Mouse (Mus musculus): ENCODE measurements at regions not wholly inside any gene's neighbourhood (a gene's known extent, or its start where the extent isn't known, plus 50 kb on each side); places are given as distances from the start of the nearest gene placed in this dataset.

DNA sequence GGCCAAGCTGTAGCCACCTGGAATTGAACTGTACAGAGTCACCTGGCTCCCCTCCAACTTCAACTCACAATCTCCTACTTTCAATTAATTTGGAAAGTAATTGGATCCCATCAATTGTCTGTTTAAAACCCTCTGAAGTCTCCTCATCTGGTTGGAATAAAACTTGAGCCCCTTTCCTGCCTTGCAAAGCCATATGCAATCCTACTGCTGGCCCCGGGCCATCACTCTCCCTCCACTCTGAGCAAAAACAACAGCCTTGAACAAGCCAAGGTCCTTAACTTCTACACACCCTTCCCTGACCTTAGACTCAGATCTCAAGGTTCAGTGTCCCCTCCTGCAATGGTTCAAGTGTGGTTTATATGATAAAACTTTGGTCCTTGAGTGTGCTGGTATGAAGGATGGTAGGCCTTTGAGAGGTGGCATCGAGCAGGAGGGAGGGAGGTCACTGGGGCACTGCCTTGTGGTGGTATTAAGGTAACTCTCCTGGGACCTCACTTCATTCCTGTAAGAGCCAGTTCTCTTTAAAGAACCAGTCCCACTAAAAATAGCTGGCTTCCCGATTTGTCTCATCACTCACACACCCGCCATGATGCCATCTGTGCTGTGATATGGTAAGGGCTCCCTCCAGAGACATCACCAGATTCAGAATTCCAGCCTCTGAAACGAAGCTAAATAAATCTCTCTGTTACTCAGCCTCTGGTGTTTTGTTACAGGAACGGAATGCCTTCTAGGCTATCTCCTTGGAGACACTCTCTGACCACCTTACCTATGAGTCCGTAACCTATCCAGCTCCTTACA, 112.0 kb upstream of the Zmiz1 start:
- H3K4me1 ChIP-seq (ENCODE audit: control insufficient read depth, insufficient read depth) = peaks cover 21% of the 10 kb centered on the region
- H3K4me3 ChIP-seq (ENCODE audit: low read depth, low read length) = no peak overlapping the region
- H3K27me3 ChIP-seq (ENCODE audit: control insufficient read depth, insufficient read depth, low read length) = no peaks in the 10 kb centered on the region
- DNase-seq (ENCODE audit: low spot score) (no peak), ATAC-seq (ENCODE audit: insufficient read depth, low read depth) (no peak)
- H3K36me3 ChIP-seq (replicated peaks; ENCODE audit: control insufficient read depth, insufficient read depth, low read length) = no peaks in the 10 kb centered on the region
- 57% methylated on average over 7 of the region's 7 CpGs for WGBS
- no peaks in the 10 kb centered on the region for H3K9me3 ChIP-seq (replicated peaks; ENCODE audit: control insufficient read depth, low read length)
- H3K4me2 ChIP-seq (ENCODE audit: low read depth, low read length) = no peak overlapping the region
- TF ChIP-seq CTCF (IDR thresholded peaks at IDR 0.05; ENCODE audit: low read depth) (no peak), EP300 (IDR thresholded peaks at IDR 0.05; ENCODE audit: low read depth) (no peak)
- H3K9ac ChIP-seq (replicated peaks; ENCODE audit: low read depth, low read length) = no peak overlapping the region
- peak overlapping the region; percentile 22; the same call in 1 of the 2 replicates for H3K27ac ChIP-seq (ENCODE audit: low read depth)

- TF ChIP-seq CTCF (IDR thresholded peaks at IDR 0.05; ENCODE audit: low read depth) = no peak
- no peak for TF ChIP-seq EP300 (IDR thresholded peaks at IDR 0.05; ENCODE audit: low read depth)
- no peak for DNase-seq (ENCODE audit: low spot score)
- Histone ChIP-seq H3K27ac (ENCODE audit: low read depth) (no peak overlapping the region), H3K36me3 (replicated peaks; ENCODE audit: control insufficient read depth, insufficient read depth, low read length) (no peaks in the 10 kb centered on the region), H3K27me3 (ENCODE audit: control insufficient read depth, insufficient read depth, low read length) (no peaks in the 10 kb centered on the region), H3K4me1 (ENCODE audit: control insufficient read depth, insufficient read depth) (peaks cover 22% of the 10 kb centered on the region), H3K4me2 (ENCODE audit: low read depth, low read length) (no peak overlapping the region), H3K4me3 (ENCODE audit: low read depth, low read length) (no peak overlapping the region), H3K9ac (replicated peaks; ENCODE audit: low read depth, low read length) (no peak overlapping the region), H3K9me3 (replicated peaks; ENCODE audit: control insufficient read depth, low read length) (no peaks in the 10 kb centered on the region)
- ATAC-seq (ENCODE audit: insufficient read depth, low read depth) = no peak
- WGBS = 89% methylated on average over 9 of the region's 9 CpGs
Measured at GRCm38 (mm10) chr14:25350282-25350964, 108.6 kb upstream of the Zmiz1 start.

DNA sequence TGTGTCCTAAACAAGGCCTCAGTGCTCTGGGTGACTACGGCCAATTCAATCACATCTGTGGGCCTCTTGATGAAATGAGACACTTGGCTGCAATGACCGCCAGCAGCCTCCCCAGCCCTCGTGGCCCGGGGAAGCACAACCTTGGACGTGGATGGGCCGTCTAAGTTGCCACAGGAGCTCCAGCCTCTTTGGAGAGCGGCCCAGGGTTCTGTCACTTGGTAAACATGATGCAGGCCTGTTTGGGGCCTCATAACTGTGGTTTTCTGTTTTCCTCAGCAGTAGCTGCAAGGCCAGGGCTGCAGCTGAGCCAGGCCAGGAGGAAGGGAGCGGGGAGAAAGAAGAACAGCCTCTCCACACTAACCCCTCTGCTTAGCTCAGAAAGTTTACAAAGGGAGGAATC, 105.2 kb upstream of the Zmiz1 start:
- ATAC-seq (ENCODE audit: insufficient read depth, low read depth) (peak; percentile 38; the same call in 1 of the 2 replicates), DNase-seq (ENCODE audit: low spot score) (no peak)
- TF ChIP-seq EP300 (IDR thresholded peaks at IDR 0.05; ENCODE audit: low read depth) = no peak
- no peak for TF ChIP-seq CTCF (IDR thresholded peaks at IDR 0.05; ENCODE audit: low read depth)
- Histone ChIP-seq H3K27ac (ENCODE audit: low read depth) (0 out of 2 replicates have a peak overlapping the region, but pooled peaks have one; percentile 4), H3K4me2 (ENCODE audit: low read depth, low read length) (no peak overlapping the region), H3K4me3 (ENCODE audit: low read depth, low read length) (no peak overlapping the region), H3K27me3 (ENCODE audit: control insufficient read depth, insufficient read depth, low read length) (no peaks in the 10 kb centered on the region), H3K4me1 (ENCODE audit: control insufficient read depth, insufficient read depth) (peaks cover 10% of the 10 kb centered on the region; the same call in 1 of the 2 replicates), H3K36me3 (replicated peaks; ENCODE audit: control insufficient read depth, insufficient read depth, low read length) (no peaks in the 10 kb centered on the region), H3K9me3 (replicated peaks; ENCODE audit: control insufficient read depth, low read length) (no peaks in the 10 kb centered on the region), H3K9ac (replicated peaks; ENCODE audit: low read depth, low read length) (no peak overlapping the region)
- 49% methylated on average over 8 of the region's 8 CpGs for WGBS

GRCm38 (mm10) chr14:25354288-25354850, 104.6 kb upstream of the Zmiz1 start:
- no peaks in the 10 kb centered on the region for H3K27me3 ChIP-seq (ENCODE audit: control insufficient read depth, insufficient read depth, low read length)
- no peak overlapping the region for H3K9ac ChIP-seq (replicated peaks; ENCODE audit: low read depth, low read length)
- peaks cover 10% of the 10 kb centered on the region; the same call in 1 of the 2 replicates for H3K4me1 ChIP-seq (ENCODE audit: control insufficient read depth, insufficient read depth)
- ATAC-seq (ENCODE audit: insufficient read depth, low read depth) = peak; percentile 29; the same call in 1 of the 2 replicates
- no peaks in the 10 kb centered on the region for H3K9me3 ChIP-seq (replicated peaks; ENCODE audit: control insufficient read depth, low read length)
- TF ChIP-seq EP300 (IDR thresholded peaks at IDR 0.05; ENCODE audit: low read depth) = no peak
- no peak for TF ChIP-seq CTCF (IDR thresholded peaks at IDR 0.05; ENCODE audit: low read depth)
- H3K4me2 ChIP-seq (ENCODE audit: low read depth, low read length) = no peak overlapping the region
- 0 out of 2 replicates have a peak overlapping the region, but pooled peaks have one; percentile 4 for H3K27ac ChIP-seq (ENCODE audit: low read depth)
- H3K36me3 ChIP-seq (replicated peaks; ENCODE audit: control insufficient read depth, insufficient read depth, low read length) = no peaks in the 10 kb centered on the region
- H3K4me3 ChIP-seq (ENCODE audit: low read depth, low read length) = no peak overlapping the region
- DNase-seq (ENCODE audit: low spot score) = no peak
- 48% methylated on average over 7 of the region's 7 CpGs for WGBS

GRCm38 (mm10) chr14:25357805-25358204, 101.2 kb upstream of the Zmiz1 start:
- no peaks in the 10 kb centered on the region for H3K9me3 ChIP-seq (replicated peaks; ENCODE audit: control insufficient read depth, low read length)
- H3K27me3 ChIP-seq (ENCODE audit: control insufficient read depth, insufficient read depth, low read length) = no peaks in the 10 kb centered on the region
- WGBS = 70% methylated on average over 9 of the region's 9 CpGs
- H3K4me1 ChIP-seq (ENCODE audit: control insufficient read depth, insufficient read depth) = peaks cover 15% of the 10 kb centered on the region; the same call in 1 of the 2 replicates
- no peaks in the 10 kb centered on the region for H3K36me3 ChIP-seq (replicated peaks; ENCODE audit: control insufficient read depth, insufficient read depth, low read length)
- ATAC-seq (ENCODE audit: insufficient read depth, low read depth) (no peak), DNase-seq (ENCODE audit: low spot score) (no peak)
- H3K4me2 ChIP-seq (ENCODE audit: low read depth, low read length) = no peak overlapping the region
- no peak overlapping the region for H3K27ac ChIP-seq (ENCODE audit: low read depth)
- no peak overlapping the region for H3K9ac ChIP-seq (replicated peaks; ENCODE audit: low read depth, low read length)
- TF ChIP-seq CTCF (IDR thresholded peaks at IDR 0.05; ENCODE audit: low read depth) (no peak), EP300 (IDR thresholded peaks at IDR 0.05; ENCODE audit: low read depth) (no peak)
- no peak overlapping the region for H3K4me3 ChIP-seq (ENCODE audit: low read depth, low read length)
